Mouse (Mus musculus) cortical plate, adult 2 months (tissue): ENCODE measurements around the gene Tmem44. TPM values are rescaled to one million over a fixed set of nuclear protein-coding genes. Genes with fewer than 3 reads are reported as not detected.
"Not testable (repeated sequence)": the region's sequence is repeated elsewhere in the genome, so short reads cannot be mapped to it uniquely, and the experiment has no call there.

ENCODE experiments used
- H3K27ac ChIP-seq: fragments of 200-500 bp; 2 replicates; pipeline ENCODE4 v1.5.1; 2012; ENCODE audit warnings: low read length, control low read depth, inconsistent platforms; ENCODE audit not compliant: insufficient read depth
- H3K4me1 ChIP-seq: fragments of 200-500 bp; 2 replicates; pipeline ENCODE4 v1.6.1; 2011; ENCODE audit warnings: low read length; ENCODE audit not compliant: control insufficient read depth, insufficient read depth
- H3K4me3 ChIP-seq: fragments of 200-500 bp; 2 replicates; pipeline ENCODE4 v1.5.1; 2011; ENCODE audit warnings: mild to moderate bottlenecking, low read length, control low read depth; ENCODE audit not compliant: insufficient read depth
- CTCF ChIP-seq: fragments of 200-500 bp; IDR thresholded peaks from 2 replicates; pipeline ENCODE4 v1.5.1; 2011; ENCODE audit warnings: mild to moderate bottlenecking, control low read depth, low read length; ENCODE audit not compliant: insufficient read depth; ENCODE audit errors: extremely low read depth
- POLR2A ChIP-seq: fragments of 200-500 bp; IDR thresholded peaks from 2 replicates; pipeline ENCODE4 v1.6.1; 2011; ENCODE audit warnings: mild to moderate bottlenecking, low read length, control low read depth; ENCODE audit not compliant: insufficient read depth; ENCODE audit errors: extremely low read depth
- polyA plus RNA-seq: library from polyadenylated mRNA; depleted of rRNA; stranded (reverse); fragments of >200 nt; gene quantifications from 2 replicates; pipeline ENCODE4 v1.2.3, GENCODE M21; 2012; rRNA removed

Tmem44 gene
- polyA plus RNA-seq, 1 experiment: 92.0 TPM

GRCm38 (mm10) chr16:30477006-30477405 is 73.6 kb downstream of the Tmem44 start:
- Histone ChIP-seq H3K27ac (no peak overlapping the region), H3K4me1 (peaks cover 2% of the 10 kb centered on the region; the same call in 1 of the 2 replicates), H3K4me3 (no peak overlapping the region)
- TF ChIP-seq POLR2A: no peak
- no peak for TF ChIP-seq CTCF

DNA sequence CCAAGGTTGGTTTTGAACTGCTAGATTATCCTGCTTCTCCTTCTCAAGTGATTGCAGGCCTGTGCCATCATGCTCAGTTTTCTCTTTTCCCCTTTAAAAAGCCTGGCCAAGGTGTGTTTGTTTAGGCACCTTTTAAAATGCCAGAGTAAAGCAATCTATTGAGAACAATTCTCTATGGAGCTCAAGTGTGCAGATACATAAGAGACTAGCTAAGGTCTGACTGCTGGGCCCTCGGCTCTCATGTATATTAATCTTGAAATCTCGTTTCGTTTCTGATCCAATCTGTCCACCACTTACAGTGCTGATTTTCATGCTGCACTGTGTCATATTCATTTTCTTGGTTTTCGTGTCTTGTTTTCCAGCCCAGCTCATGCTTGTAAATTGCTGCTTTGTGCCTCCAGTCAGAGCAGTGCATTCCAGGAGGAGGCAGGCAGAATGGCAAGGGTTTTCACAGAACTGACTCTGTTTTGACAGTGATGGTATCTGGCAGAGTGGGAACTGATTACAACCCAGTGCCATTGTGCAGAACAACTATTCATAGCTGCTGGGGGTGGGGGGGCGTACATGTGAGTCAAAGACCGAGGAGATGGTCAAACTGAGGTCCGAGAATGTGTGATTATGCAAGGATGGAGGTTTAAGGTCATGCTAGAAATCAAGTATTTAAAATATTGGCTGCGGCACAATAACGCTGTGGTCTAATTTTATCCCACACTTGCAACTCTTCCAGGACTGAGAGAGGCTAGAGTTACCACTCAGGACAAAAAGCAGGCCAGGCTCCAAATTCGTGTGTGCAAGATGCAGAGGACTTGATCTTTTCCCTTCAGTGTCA is 74.8 kb downstream of the Tmem44 start:
- Histone ChIP-seq H3K4me1 (peaks cover 2% of the 10 kb centered on the region; the same call in 1 of the 2 replicates), H3K4me3 (no peak overlapping the region), H3K27ac (peak overlapping the region; percentile 29; the same call in 1 of the 2 replicates)
- no peak for TF ChIP-seq POLR2A
- TF ChIP-seq CTCF: no peak

DNA sequence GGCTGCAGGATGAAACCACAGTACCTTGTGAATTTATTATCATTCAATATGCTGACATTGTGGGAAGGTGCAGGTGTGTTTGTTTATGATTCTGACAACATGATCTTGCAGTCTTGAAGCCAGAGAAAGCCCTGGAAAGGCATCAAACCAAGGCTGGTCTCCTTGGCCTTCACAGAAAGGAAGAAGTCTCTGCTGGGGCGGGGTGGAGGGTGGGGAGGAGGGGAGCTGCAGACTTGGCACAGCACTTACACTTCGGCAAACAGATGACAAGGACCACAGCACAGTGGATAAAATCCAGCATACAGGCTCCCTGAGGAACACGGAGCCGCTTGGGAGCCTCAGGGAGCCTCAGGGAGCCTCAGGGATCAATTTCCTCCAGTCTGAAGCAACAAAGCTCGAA is 78.2 kb downstream of the Tmem44 start:
- Histone ChIP-seq H3K4me1 (peaks cover 2% of the 10 kb centered on the region; the same call in 1 of the 2 replicates), H3K4me3 (no peak overlapping the region), H3K27ac (no peak overlapping the region)
- TF ChIP-seq POLR2A: no peak
- TF ChIP-seq CTCF: no peak

- Histone ChIP-seq H3K4me3 (no peak overlapping the region), H3K4me1 (peaks cover 2% of the 10 kb centered on the region; the same call in 1 of the 2 replicates), H3K27ac (no peak overlapping the region)
- TF ChIP-seq CTCF: no peak
- no peak for TF ChIP-seq POLR2A
Observed at GRCm38 (mm10) chr16:30471912-30472311, 78.7 kb downstream of the Tmem44 start.

GRCm38 (mm10) chr16:30468944-30469343 is 81.7 kb downstream of the Tmem44 start:
- no peak overlapping the region for H3K27ac ChIP-seq
- H3K4me3 ChIP-seq: no peak overlapping the region
- H3K4me1 ChIP-seq: no peaks in the 10 kb centered on the region
- TF ChIP-seq CTCF (no peak), POLR2A (no peak)

- Histone ChIP-seq H3K4me3 (no peak overlapping the region), H3K4me1 (no peaks in the 10 kb centered on the region), H3K27ac (no peak overlapping the region)
- TF ChIP-seq POLR2A: no peak
- no peak for TF ChIP-seq CTCF
Observed at GRCm38 (mm10) chr16:30465680-30466298, 84.9 kb downstream of the Tmem44 start.

GRCm38 (mm10) chr16:30464742-30465141 is 85.9 kb downstream of the Tmem44 start:
- H3K4me3 ChIP-seq, H3K27ac ChIP-seq, H3K4me1 ChIP-seq: not testable (repeated sequence)

Other genes starting within 250 kb of the Tmem44 start
- 0.84 and 1.2 TPM in 2 replicates for gene Gp5, start 240.1 kb downstream of the Tmem44 start, polyA plus RNA-seq
- 29.5 and 31.4 TPM in 2 replicates for gene Atp13a3, start 144.9 kb downstream of the Tmem44 start, polyA plus RNA-seq
- 15.5 and 17.6 TPM in 2 replicates for gene Lsg1, start 36.8 kb upstream of the Tmem44 start, polyA plus RNA-seq
- gene Fam43a, start 48.9 kb upstream of the Tmem44 start, polyA plus RNA-seq: 14.8 and 15.6 TPM in 2 replicates